Mouse (Mus musculus) embryonic fibroblast, embryonic 13.5 days (primary cell): Measurements from ENCODE around the gene Kmt5a. TPM values are rescaled to one million over a fixed set of nuclear protein-coding genes. Genes with fewer than 3 reads are reported as not detected.
A peak's percentile ranks its signal among the peaks of the same experiment; 100 is the strongest.

Experiments used
- H3K27ac ChIP-seq: 2 replicates; pipeline ENCODE4 v1.5.1; 2012; ENCODE audit warnings: low read length, control low read depth, inconsistent platforms; ENCODE audit not compliant: insufficient read depth
- H3K4me1 ChIP-seq: 2 replicates; pipeline ENCODE4 v1.6.1; 2011; ENCODE audit warnings: low read length; ENCODE audit not compliant: control insufficient read depth, insufficient read depth
- H3K4me3 ChIP-seq: 2 replicates; pipeline ENCODE4 v1.5.1; 2011; ENCODE audit warnings: mild to moderate bottlenecking, control low read depth, low read length; ENCODE audit not compliant: insufficient read depth
- CTCF ChIP-seq: IDR thresholded peaks from 2 replicates; pipeline ENCODE4 v1.5.1; 2011; ENCODE audit warnings: mild to moderate bottlenecking, control low read depth, low read length, moderate library complexity, borderline replicate concordance; ENCODE audit not compliant: insufficient read depth
- POLR2A ChIP-seq: IDR thresholded peaks from 2 replicates; pipeline ENCODE4 v1.6.1; 2011; ENCODE audit warnings: low read depth, mild to moderate bottlenecking, control low read depth, low read length, moderate library complexity
- polyA plus RNA-seq: library from polyadenylated mRNA; stranded (reverse); fragments of >200 nt; gene quantifications from 2 replicates; pipeline ENCODE4 v1.2.4, GENCODE M21; 2011; ENCODE audit warnings: low read depth; ENCODE audit not compliant: missing spikeins, insufficient read length

Gene Kmt5a
- polyA plus RNA-seq, 1 experiment, result 94.2 TPM

DNA sequence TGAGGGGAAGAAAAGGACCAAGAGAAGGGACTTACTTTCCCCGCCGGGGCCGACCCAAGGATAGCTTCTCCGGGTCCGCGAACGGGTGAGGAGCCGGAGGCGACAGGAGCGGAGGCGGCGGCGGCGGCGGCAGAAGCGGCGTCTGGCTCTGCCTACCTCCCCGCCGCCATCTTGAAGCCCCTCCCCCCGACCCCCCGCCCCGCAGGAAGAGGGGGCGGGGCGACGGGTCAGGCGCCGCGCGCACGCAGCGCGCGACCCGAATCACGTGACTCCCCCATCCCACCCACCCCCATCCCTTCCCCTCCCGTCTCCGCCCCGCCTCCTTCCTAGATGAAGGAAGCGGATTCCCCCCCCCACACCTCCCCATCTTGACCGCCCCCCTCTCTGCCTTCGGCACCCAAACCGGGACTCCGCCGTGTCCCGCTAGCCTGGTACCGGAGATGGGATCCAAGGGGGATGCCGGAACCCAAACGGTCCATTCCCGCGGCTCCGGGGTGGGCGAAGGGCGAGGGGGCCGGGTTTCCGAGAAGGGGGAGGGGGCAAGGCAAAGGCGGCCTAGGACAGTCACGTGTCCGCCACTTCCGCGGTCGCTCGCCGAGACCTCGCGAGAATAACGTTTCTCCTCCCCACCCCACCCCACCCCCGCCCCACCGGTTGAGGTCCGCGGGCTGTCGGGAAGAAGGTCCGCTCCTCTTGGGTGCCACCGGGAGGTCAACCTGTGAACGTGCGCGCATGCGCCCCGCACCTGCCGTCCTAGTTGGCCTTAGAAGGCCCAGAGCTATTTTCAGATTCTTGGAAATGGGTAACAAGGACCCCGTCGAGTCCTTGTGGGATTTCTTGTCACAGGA is 14.1 kb upstream of the Kmt5a start, which contains the start of gene Sbno1:
Gene Sbno1, minus strand, starts transcription at position 590 of the 848 bp plus-strand sequence.
- H3K27ac ChIP-seq, result peak within 1 kb of the TSS; percentile 82
- peak within 1 kb of the TSS; percentile 92 for H3K4me3 ChIP-seq
- no peaks in the 10 kb centered on the region for H3K4me1 ChIP-seq
- TF ChIP-seq CTCF (no peak), POLR2A (peak; percentile 50)

DNA sequence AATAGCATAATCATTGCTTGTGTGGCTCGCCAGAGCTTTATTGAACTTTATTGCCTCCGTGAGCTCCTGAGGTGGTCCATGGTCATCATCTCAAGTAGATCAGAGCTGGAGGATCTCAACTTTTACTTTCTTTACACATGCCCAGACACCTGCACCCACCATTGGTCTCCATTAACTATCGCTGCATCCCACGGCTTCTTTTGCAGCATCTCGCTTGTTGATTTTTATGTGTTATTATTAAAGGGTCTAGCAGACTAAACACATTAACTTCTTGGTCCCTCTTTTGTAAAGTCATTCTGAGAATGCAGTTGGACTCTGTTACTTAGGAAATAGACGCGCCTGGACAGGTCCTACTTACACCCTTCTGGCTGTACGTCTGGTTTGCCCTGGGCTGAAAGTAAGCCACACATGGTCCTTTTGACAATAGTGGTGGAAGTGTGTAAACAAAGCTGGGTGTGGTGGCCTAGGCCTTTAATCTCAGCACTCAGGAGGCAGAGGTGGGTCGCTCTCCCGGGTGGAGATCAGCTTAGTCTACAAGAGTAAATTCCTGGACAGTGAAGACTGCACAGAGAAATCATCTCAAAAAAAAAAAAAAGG is 13.2 kb upstream of the Kmt5a start:
- no peak for TF ChIP-seq POLR2A
- TF ChIP-seq CTCF, result no peak
- no peak overlapping the region for H3K27ac ChIP-seq
- no peaks in the 10 kb centered on the region for H3K4me1 ChIP-seq
- peak overlapping the region; percentile 23; the same call in 1 of the 2 replicates for H3K4me3 ChIP-seq

DNA sequence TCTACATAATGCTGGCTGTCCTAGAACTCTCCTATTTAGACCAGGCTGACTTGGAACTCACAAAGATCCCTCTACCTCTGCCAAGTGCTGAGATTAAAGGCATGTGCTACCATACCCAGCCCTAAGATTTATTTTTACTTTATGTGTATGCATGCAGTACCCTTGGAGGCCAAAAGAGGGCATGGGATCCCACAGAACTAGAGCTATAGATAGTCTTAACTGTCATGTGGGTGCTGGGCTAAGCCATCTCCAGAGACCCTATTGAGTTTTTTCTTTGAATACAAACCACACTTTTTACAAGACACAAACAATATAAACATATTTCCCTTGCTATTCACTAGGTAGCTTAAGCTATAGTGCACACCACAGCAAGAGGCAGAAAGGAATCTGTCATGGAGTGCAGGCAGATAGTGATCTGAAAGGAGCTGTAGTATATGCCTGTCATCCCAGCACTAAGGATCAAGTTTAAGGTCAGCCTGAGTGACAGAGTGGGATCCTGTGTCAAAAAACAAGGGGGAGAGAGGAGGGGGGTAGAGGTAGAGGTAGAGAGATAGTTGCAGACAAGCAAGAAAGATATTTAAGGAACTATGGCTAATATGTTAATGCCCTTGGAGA is 7.2 kb upstream of the Kmt5a start:
- H3K4me1 ChIP-seq, result no peaks in the 10 kb centered on the region
- no peak overlapping the region for H3K27ac ChIP-seq
- no peak for TF ChIP-seq CTCF
- TF ChIP-seq POLR2A, result no peak
- no peak overlapping the region for H3K4me3 ChIP-seq

DNA sequence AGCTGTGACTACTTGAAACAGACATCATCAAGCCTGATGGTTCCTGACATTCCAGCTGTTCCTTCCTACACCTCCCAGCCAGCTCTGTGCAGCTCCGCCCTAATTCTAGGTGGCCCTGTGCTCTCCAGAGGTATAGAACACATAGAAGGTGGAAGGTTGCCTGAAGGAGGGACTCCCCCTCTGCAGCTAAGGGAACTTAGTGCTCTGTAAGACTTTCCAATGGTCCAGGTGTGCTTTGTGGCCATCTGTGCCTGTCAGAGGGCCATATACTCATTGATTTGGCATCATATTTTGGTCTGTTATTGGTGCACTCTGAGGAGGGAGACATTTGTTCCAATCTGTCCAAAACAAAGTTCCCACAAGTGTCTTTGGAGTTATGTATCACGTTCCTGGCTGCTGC is 6.7 kb upstream of the Kmt5a start:
- H3K27ac ChIP-seq, result no peak overlapping the region

DNA sequence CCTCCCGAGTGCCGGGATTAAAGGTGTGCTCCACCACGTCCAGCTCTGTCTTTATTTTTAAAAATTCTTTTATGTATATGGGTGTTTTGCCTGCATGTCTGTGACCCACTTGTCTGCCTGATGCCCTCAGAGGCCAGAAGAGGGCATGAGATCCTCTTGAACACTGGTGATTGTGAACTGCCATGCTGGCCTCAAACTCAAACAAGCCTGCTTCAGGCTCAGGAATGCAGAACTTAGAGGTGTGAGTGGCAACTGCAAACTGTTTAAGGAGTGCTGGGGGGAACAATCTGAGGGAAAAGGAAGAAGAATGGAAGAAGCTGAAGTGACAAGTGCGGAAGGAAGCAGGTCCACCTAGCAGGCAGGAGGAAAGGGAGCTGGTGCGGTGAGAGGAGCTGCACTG is 1.5 kb upstream of the Kmt5a start:
- no peak overlapping the region for H3K27ac ChIP-seq
- no peak overlapping the region for H3K4me3 ChIP-seq
- TF ChIP-seq CTCF (no peak), POLR2A (no peak)
- H3K4me1 ChIP-seq, result peaks cover 3% of the 10 kb centered on the region; the same call in 1 of the 2 replicates

More for the DNA sequence above, 6.7 kb upstream of the Kmt5a start:
- TF ChIP-seq CTCF, result no peak
- no peak for TF ChIP-seq POLR2A
- Histone ChIP-seq H3K4me1 (no peaks in the 10 kb centered on the region), H3K4me3 (no peak overlapping the region)

DNA sequence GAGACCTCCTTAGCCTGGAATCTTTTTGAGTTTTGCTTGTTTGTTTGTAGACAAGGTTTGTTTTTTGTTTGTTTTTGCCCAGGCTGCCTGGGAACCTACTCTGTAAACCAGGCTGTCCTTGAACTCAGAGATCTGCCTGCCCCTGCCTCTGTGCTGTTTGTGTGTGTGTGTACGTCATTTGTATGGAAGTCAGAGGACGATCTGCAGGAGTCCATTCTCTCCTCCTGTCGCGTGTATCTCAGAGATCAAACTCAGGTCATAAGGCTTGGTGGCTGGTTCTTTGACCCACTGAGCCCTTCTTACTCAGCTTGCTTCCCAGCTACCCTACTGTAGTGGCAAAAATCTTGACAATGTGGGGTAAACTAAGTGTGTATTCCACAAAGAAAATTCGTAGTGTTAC is 984 bp upstream of the Kmt5a start:
- Histone ChIP-seq H3K27ac (no peak overlapping the region), H3K4me3 (no peak overlapping the region), H3K4me1 (peaks cover 3% of the 10 kb centered on the region; the same call in 1 of the 2 replicates)
- no peak; the same call in 1 of the 2 replicates for TF ChIP-seq POLR2A
- TF ChIP-seq CTCF, result no peak

DNA sequence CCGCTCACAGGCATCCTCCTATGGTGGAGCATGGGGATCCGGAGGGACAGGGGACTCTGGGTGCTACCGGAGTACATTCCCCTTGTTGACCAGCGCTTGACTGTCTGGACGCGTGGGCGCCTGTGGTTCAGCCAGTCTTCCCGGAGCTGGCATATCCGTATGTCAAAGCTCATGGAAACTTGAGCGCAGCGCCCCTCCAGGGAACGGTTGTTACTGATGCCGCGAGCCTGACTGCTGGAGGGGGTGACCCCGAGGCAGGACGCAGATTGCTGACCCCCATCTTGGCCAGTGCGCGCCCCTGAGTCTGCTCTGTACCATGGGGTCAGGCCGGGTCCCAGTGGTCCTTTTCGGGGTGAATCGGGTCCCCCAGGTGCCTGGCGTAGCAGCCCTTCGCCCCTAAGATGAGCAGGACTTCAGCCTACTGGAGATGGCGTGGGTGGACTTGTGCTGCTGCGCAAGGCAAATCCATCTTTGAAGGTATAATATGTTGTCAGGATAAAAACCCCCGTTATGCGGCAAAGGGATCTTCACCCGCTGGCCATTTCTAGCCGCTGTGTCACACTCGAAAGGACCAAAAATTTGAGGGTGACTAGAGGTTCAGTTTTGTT is 468 bp downstream of the Kmt5a start:
- Histone ChIP-seq H3K4me3 (peak overlapping the region; percentile 75), H3K4me1 (peaks cover 3% of the 10 kb centered on the region; the same call in 1 of the 2 replicates), H3K27ac (peak overlapping the region; percentile 73)
- TF ChIP-seq POLR2A, result no peak
- TF ChIP-seq CTCF, result peak; percentile 27; the same call in 1 of the 2 replicates

DNA sequence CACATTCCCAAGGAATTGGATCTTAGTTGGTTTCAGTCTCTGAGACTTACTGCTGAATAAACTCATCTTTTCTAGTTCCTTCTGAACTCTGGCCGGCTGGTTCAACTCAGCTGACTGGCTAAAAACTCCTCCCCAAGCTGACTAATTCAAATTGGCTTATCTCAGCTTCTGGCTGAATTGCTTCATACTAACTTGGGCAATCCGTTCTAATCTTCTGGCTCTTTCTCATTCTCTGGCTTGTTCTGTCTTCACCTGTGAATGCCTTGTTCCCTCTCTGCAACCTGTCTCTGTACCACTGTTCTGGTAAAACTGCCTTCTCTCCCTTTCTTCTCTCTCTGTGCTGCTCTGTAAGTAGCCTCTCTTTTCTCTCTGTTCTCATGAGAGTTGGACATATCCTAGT is 2.9 kb downstream of the Kmt5a start:
- Histone ChIP-seq H3K4me3 (no peak overlapping the region), H3K4me1 (peaks cover 10% of the 10 kb centered on the region; the same call in 1 of the 2 replicates), H3K27ac (no peak overlapping the region)
- no peak for TF ChIP-seq CTCF
- no peak for TF ChIP-seq POLR2A

DNA sequence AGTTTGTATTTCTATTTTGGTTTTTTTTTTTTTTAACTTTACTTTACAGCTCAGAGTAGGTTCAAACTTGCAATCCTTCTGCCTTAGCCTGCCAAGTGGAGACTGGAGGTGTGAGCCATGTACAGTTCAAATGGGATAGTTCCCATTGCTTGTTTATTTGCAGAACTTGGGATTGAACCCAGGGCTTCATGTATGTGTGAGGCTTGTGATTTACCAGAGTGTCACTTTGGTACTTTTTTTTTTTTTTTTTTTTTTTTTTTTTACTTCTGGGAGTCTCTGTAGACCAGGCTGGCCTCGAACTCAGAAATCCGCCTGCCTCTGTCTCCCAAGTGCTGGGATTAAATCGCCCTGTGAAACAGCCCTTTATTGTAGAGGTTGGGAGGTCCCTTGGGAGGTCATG is 4.5 kb downstream of the Kmt5a start:
- Histone ChIP-seq H3K4me1 (peaks cover 13% of the 10 kb centered on the region; the same call in 1 of the 2 replicates), H3K4me3 (no peak overlapping the region), H3K27ac (peak overlapping the region; percentile 84; the same call in 1 of the 2 replicates)
- TF ChIP-seq POLR2A, result no peak
- TF ChIP-seq CTCF, result no peak
